25 mouse cellular contexts compared by ENCODE assay signal in genomic region chr7:141805384-141805783, GRCm38 (mm10). TPM values are rescaled to one million over a fixed set of nuclear protein-coding genes. Genes with fewer than 3 reads are reported as not detected.
DNase-seq lines count a peak whose midpoint lies in the region; ATAC-seq and TF ChIP-seq lines count a peak whose summit lies in the region.
"Had no signal": no experiment of that assay in that cellular context is flagged by ENCODE, and none has a peak within 500 bp of the region (broad histone marks: within the 10 kb centered on the region; RNA-seq: fewer than 3 reads in every experiment).

No protein-coding gene starts in this region.

- TF ChIP-seq CTCF in left cerebral cortex, adult 2 months (IDR thresholded peaks at IDR 0.05): no peak
- TF ChIP-seq CTCF in lung, postnatal 0 days (IDR thresholded peaks at IDR 0.05): no peak

- H3K9ac ChIP-seq in lung, postnatal 0 days (replicated peaks; ENCODE audit: low read depth): no peak overlapping the region
- H3K9ac ChIP-seq: hindbrain, embryonic 12.5 days had no signal

- no peaks in the 10 kb centered on the region for H3K4me1 ChIP-seq in lung, postnatal 0 days (ENCODE audit: insufficient read depth, low read depth, low read length)
- H3K4me1 ChIP-seq: hindbrain, embryonic 12.5 days had no signal

- no peak overlapping the region for H3K4me2 ChIP-seq in lung, postnatal 0 days (replicated peaks; ENCODE audit: low read depth, low read length)
- H3K4me2 ChIP-seq: hindbrain, embryonic 12.5 days; liver, embryonic 11.5 days had no signal

- TF ChIP-seq EP300 in lung, postnatal 0 days (IDR thresholded peaks at IDR 0.05): no peak

- intact Hi-C loops in left cerebral cortex, postnatal 10 days (cut with DNase I): no loop called here
- intact Hi-C loops in left cerebral cortex, adult 2 months (cut with DNase I): loop anchor here (1.0 kb wide), 1 partner anchor 265 kb away; no protein-coding TSS in a partner anchor
- intact Hi-C loops in heart, postnatal 25 days (cut with DNase I): no loop called here

- no peaks in the 10 kb centered on the region for H3K27me3 ChIP-seq in lung, postnatal 0 days (replicated peaks; ENCODE audit: insufficient read depth, low read length)

- H3K27ac ChIP-seq in left cerebral cortex, adult 2 months: no peak overlapping the region
- H3K27ac ChIP-seq in lung, postnatal 0 days (ENCODE audit: low read length): no peak overlapping the region
- H3K27ac ChIP-seq: hindbrain, embryonic 12.5 days had no signal

- no peaks in the 10 kb centered on the region for H3K36me3 ChIP-seq in lung, postnatal 0 days (ENCODE audit: insufficient read depth, low read length)
- H3K36me3 ChIP-seq: G1E; hindbrain, embryonic 12.5 days had no signal

- DNase-seq in left cerebral cortex, adult 18-20 months (ENCODE audit: low spot score in 2 of 2): peak; percentile 71 to 81
- no peak for DNase-seq in left cerebral cortex, postnatal 10 days (ENCODE audit: extremely low spot score in 1 of 2, low spot score in 2 of 2)
- DNase-seq in layer of hippocampus, adult 18-20 months (ENCODE audit: low spot score in 2 of 2): peak; percentile 64 to 76
- peak; percentile 65 for DNase-seq in left cerebral cortex, adult 2 months (ENCODE audit: extremely low spot score in 1 of 2, low spot score in 2 of 2)
- DNase-seq in right cerebral cortex, postnatal 25 days: peak; percentile 70
- no peak for DNase-seq in heart, postnatal 25 days (ENCODE audit: low spot score)
- no peak for DNase-seq in lung, postnatal 0 days (ENCODE audit: low spot score)
- no peak for DNase-seq in spleen, adult 12 weeks (ENCODE audit: low spot score)
- DNase-seq: adrenal gland, postnatal 14 days; cerebellum, adult 11 months; cerebellum, postnatal 25 days; embryo, embryonic 11 days; kidney, adult 2 months; kidney, postnatal 25 days; lung, adult 18-20 months; thymus, adult 18-20 months had no signal

- no peak overlapping the region for H3K4me3 ChIP-seq in left cerebral cortex, adult 2 months
- H3K4me3 ChIP-seq in lung, postnatal 0 days (ENCODE audit: low read depth, low read length): no peak overlapping the region
- H3K4me3 ChIP-seq: hindbrain, embryonic 12.5 days had no signal

- 89% methylated on average over 7 of the region's 7 CpGs for WGBS in lung, postnatal 0 days

- ATAC-seq in lung, postnatal 0 days: no peak
- ATAC-seq: midbrain, embryonic 16.5 days had no signal

- no peaks in the 10 kb centered on the region for H3K9me3 ChIP-seq in lung, postnatal 0 days (ENCODE audit: low read length)
- H3K9me3 ChIP-seq: G1E; hindbrain, embryonic 12.5 days had no signal

RNA-seq across cellular contexts. Expression of gene Muc5ac, which starts 16.6 kb away (rescaled TPM):
- total RNA-seq in left cerebral cortex, adult 18-20 months (2021): not detected
- not detected for total RNA-seq in left cerebral cortex, postnatal 10 days (2021)
- total RNA-seq in layer of hippocampus, adult 18-20 months (2021): not detected
- total RNA-seq in left cerebral cortex, adult 2 months (2021): not detected
- total RNA-seq in heart, postnatal 25 days (2021): not detected
- 0.30 and 0.52 TPM in 2 replicates for polyA plus RNA-seq in lung, postnatal 0 days (2015; fragmentation: Nextera tagmentation; extraction: Ambion mirVana)
- total RNA-seq: adrenal gland, postnatal 14 days; gastrocnemius, adult 18-20 months; gastrocnemius, postnatal 4 days; neutrophil, adult 5-6 weeks had no signal
- polyA plus RNA-seq: G1E; hindbrain, embryonic 12.5 days; limb, embryonic 11.5 days; liver, embryonic 11.5 days; midbrain, embryonic 16.5 days; urinary bladder, adult 2 months had no signal

RNA-seq across cellular contexts. Expression of gene Muc5b, which starts 33.5 kb away (rescaled TPM):
- total RNA-seq in left cerebral cortex, adult 18-20 months (2021): not detected
- not detected for total RNA-seq in left cerebral cortex, postnatal 10 days (2021)
- total RNA-seq in layer of hippocampus, adult 18-20 months (2021): not detected
- not detected for total RNA-seq in left cerebral cortex, adult 2 months (2021)
- total RNA-seq in heart, postnatal 25 days (2021): not detected
- 0.80 and 1.5 TPM in 2 replicates for polyA plus RNA-seq in lung, postnatal 0 days (2015; fragmentation: Nextera tagmentation; extraction: Ambion mirVana)
- total RNA-seq: adrenal gland, postnatal 14 days; gastrocnemius, adult 18-20 months; neutrophil, adult 5-6 weeks had no signal
- polyA plus RNA-seq: G1E; kidney, adult 2 months; limb, embryonic 11.5 days; liver, embryonic 11.5 days; urinary bladder, adult 2 months had no signal

Comparison
In these comparisons a context has a peak if more than half of its experiments do, and no peak if none do; other contexts are left out.
1. DNase-seq: peak in left cerebral cortex, adult 18-20 months (2 of 2), layer of hippocampus, adult 18-20 months (2 of 2), left cerebral cortex, adult 2 months (2 of 2) and right cerebral cortex, postnatal 25 days (single experiment); none in left cerebral cortex, postnatal 10 days (0 of 2), heart, postnatal 25 days (single experiment), lung, postnatal 0 days (single experiment) and spleen, adult 12 weeks (single experiment).